Mouse (Mus musculus) frontal cortex, postnatal 36 days (tissue): ENCODE data around the gene Ssxb9.
"Not testable (repeated sequence)": the region's sequence is repeated elsewhere in the genome, so short reads cannot be mapped to it uniquely, and the experiment has no call there.

Experiments
- DNase-seq, 2 experiments: peaks; one replicate each; pipeline ENCODE4 v3.0.0; 2022; ENCODE audit warnings: low spot score in 2 of 2

Ssxb9 gene

DNA sequence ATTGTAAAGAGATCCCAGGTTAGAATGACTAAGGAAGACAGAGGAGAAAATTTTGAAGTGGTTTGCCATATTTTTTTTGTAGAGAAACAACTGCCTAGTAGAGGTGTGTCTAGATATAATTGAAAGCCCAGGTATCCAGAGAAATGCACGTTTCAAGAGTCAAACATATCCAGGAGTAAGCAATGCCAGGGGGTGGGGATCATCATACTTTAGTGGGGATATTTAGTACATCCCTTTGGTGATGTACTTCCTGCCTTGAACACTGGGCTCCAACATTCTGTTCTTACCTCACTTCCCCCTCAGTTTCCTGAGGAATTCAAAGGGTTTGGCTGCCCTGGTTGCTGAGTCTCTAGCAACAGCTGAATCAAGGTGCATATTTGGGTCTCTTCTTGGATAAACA is at the start of gene Ssxb9:
Gene Ssxb9, plus strand, starts transcription at position 301 of the 400 bp plus-strand sequence.
- not testable (repeated sequence) for DNase-seq

DNA sequence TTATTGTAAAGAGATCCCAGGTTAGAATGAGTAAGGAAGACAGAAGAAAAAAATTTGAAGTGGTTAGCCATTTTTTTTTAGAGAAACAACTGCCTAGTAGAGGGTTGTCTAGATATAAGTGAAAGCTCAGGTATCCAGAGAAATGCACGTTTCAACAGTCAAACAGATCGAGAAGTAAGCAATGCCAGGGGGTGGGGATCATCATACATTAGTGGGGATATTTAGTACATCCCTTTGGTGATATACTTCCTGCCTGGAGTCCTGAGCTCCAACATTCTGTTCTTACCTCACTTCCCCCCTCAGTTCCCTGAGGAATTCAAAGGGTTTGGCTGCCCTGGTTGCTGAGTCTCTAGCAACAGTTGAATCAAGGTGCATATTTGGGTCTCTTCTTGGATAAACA is 39.7 kb upstream of the Ssxb9 start, which contains the start of gene Ssxb10:
Gene Ssxb10, plus strand, starts transcription at position 301 of the 400 bp plus-strand sequence.
- DNase-seq: no peak

DNA sequence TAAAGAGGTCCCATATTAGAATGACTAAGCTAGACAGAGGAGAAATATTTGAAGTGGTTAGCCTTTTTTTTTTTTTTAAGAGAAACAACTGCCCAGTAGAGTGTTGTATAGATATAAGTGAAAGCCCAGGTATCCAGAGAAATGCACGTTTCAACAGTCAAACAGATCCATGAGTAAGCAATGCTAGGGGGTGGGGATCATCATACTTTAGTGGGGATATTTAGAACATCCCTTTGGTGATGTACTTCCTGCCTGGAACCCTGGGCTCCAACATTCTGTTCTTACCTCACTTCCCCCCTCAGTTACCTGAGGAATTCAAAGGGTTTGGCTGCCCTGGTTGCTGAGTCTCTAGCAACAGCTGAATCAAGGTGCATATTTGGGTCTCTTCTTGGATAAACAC is 46.2 kb downstream of the Ssxb9 start, which contains the start of gene Ssxb1:
Gene Ssxb1, plus strand, starts transcription at position 301 of the 400 bp plus-strand sequence.
- DNase-seq: not testable (repeated sequence)
